Mouse (Mus musculus) CD8-positive naive resting alpha-beta T cell, adult 57 days (primary cell): Measurements from ENCODE around the gene Gm13275. TPM values are rescaled to one million over a fixed set of nuclear protein-coding genes. Genes with fewer than 3 reads are reported as not detected.

Experiments used
- total RNA-seq: library from RNA; stranded (reverse); gene quantifications from one replicate; pipeline ENCODE4 v1.2.4, GENCODE M21; 2023

Gm13275 gene
- total RNA-seq: not detected

DNA sequence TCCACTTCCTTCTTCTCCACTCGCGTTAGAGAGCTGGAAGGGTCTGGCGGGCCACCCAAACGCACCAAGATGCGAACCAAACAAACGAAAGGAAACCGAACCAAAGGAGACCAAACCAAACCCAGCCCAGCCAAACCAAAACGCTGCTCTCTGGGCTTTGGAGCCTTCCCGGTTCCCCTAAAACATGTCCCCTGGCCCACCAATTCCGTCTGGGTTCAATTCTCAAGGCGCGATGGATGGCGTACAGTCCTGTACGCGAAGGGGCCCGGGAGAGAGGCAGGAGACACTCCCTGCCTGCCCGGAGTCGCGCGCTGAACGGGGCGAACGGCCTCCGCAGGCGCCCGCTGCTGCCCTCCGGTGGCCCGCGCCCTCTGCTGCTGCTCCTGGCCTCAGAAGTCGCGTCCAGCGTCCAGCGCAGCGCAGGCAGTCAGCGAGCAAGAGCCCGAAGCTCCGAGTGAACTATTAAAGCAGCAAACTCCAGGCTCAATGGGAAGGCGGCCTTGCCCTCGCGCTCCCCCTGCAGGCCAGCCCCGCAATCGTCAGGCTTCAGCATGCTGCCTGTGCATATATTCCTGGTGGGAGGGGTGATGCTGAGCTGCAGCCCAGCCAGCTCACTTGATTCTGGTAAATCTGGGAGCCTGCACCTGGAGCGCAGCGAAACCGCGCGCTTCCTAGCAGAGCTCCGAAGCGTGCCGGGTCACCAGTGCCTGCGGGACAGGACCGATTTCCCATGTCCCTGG lies at the start of gene Gm13275:
Gm13275 (plus strand) TSS at position 552 of the 740 bp plus-strand sequence.

DNA sequence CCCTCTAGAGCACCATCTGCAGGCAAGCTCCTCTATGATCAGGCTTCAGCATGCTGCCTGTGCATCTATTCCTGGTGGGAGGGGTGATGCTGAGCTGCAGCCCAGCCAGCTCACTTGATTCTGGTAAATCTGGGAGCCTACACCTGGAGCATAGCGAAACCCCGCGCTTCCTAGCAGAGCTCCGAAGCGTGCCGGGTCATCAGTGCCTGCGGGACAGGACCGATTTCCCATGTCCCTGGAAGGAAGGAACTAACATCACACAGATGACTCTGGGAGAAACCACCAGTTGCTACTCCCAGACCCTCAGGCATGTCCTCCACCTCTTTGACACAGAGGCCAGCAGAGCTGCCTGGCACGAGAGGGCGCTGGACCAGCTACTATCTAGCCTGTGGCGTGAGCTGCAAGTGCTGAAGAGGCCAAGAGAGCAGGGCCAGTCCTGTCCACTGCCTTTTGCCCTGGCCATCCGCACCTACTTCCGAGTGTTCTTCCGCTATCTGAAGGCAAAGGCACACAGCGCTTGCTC lies 39.4 kb upstream of the Gm13275 start, which contains the start of gene Gm13271:
Gm13271 (plus strand) TSS at position 51 of the 523 bp plus-strand sequence.

DNA sequence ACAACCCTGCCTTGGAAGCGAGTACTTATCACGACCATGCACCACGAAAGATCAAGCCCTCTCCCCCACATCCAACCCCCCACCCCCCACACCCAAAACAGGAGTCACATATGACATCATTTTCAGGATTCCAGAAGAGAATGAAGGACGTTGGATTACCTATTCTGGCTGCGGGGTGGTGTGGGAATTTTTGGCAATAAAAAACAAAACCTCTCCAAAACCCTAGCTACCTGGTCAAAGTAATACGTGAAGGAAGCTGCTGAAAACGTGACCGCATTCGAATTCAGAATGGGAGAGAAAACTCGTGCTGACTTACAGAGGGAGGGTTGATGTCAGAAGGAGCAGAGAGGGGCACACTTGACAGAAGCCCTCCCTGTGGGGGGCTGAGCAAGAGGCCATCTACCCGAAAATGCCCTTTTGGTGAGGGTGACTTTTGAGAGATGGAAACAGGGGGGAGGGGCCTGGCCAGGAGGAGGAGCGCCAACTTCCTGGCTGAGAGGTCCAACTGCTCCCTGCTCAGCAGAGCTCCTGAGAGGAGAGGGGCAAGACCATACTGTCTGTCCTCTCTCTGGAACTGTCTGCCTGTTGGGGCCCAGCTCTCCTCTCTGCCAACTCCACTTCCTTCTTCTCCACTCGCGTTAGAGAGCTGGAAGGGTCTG lies 34.5 kb upstream of the Gm13275 start, which contains the start of gene Gm13283:
Gm13283 (plus strand) TSS at position 510 of the 659 bp plus-strand sequence.

DNA sequence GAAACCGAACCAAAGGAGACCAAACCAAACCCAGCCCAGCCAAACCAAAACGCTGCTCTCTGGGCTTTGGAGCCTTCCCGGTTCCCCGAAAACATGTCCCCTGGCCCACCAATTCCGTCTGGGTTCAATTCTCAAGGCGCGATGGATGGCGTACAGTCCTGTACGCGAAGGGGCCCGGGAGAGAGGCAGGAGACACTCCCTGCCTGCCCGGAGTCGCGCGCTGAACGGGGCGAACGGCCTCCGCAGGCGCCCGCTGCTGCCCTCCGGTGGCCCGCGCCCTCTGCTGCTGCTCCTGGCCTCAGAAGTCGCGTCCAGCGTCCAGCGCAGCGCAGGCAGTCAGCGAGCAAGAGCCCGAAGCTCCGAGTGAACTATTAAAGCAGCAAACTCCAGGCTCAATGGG lies 20.8 kb upstream of the Gm13275 start, which contains the start of gene Gm13290:
Gm13290 (plus strand) TSS at position 301 of the 400 bp plus-strand sequence.

DNA sequence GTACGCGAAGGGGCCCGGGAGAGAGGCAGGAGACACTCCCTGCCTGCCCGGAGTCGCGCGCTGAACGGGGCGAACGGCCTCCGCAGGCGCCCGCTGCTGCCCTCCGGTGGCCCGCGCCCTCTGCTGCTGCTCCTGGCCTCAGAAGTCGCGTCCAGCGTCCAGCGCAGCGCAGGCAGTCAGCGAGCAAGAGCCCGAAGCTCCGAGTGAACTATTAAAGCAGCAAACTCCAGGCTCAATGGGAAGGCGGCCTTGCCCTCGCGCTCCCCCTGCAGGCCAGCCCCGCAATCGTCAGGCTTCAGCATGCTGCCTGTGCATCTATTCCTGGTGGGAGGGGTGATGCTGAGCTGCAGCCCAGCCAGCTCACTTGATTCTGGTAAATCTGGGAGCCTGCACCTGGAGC lies 17.7 kb upstream of the Gm13275 start, which contains the start of gene Gm13289:
Gm13289 (plus strand) TSS at position 301 of the 400 bp plus-strand sequence.

DNA sequence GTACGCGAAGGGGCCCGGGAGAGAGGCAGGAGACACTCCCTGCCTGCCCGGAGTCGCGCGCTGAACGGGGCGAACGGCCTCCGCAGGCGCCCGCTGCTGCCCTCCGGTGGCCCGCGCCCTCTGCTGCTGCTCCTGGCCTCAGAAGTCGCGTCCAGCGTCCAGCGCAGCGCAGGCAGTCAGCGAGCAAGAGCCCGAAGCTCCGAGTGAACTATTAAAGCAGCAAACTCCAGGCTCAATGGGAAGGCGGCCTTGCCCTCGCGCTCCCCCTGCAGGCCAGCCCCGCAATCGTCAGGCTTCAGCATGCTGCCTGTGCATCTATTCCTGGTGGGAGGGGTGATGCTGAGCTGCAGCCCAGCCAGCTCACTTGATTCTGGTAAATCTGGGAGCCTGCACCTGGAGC lies 14.7 kb upstream of the Gm13275 start, which contains the start of gene Gm13272:
Gm13272 (plus strand) TSS at position 301 of the 400 bp plus-strand sequence.

DNA sequence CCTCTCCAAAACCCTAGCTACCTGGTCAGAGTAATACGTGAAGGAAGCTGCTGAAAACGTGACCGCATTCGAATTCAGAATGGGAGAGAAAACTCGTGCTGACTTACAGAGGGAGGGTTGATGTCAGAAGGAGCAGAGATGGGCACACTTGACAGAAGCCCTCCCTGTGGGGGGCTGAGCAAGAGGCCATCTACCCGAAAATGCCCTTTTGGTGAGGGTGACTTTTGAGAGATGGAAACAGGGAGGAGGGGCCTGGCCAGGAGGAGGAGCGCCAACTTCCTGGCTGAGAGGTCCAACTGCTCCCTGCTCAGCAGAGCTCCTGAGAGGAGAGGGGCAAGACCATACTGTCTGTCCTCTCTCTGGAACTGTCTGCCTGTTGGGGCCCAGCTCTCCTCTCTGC lies 12.5 kb upstream of the Gm13275 start, which contains the start of gene Ifnz:
Ifnz (plus strand) TSS at position 301 of the 400 bp plus-strand sequence.

DNA sequence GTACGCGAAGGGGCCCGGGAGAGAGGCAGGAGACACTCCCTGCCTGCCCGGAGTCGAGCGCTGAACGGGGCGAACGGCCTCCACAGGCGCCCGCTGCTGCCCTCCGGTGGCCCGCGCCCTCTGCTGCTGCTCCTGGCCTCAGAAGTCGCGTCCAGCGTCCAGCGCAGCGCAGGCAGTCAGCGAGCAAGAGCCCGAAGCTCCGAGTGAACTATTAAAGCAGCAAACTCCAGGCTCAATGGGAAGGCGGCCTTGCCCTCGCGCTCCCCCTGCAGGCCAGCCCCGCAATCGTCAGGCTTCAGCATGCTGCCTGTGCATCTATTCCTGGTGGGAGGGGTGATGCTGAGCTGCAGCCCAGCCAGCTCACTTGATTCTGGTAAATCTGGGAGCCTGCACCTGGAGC lies 8.9 kb upstream of the Gm13275 start, which contains the start of gene Gm13276:
Gm13276 (plus strand) TSS at position 301 of the 400 bp plus-strand sequence.

DNA sequence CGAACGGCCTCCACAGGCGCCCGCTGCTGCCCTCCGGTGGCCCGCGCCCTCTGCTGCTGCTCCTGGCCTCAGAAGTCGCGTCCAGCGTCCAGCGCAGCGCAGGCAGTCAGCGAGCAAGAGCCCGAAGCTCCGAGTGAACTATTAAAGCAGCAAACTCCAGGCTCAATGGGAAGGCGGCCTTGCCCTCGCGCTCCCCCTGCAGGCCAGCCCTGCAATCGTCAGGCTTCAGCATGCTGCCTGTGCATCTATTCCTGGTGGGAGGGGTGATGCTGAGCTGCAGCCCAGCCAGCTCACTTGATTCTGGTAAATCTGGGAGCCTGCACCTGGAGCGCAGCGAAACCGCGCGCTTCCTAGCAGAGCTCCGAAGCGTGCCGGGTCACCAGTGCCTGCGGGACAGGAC lies 5.9 kb upstream of the Gm13275 start, which contains the start of gene Gm13277:
Gm13277 (plus strand) TSS at position 231 of the 400 bp plus-strand sequence.

DNA sequence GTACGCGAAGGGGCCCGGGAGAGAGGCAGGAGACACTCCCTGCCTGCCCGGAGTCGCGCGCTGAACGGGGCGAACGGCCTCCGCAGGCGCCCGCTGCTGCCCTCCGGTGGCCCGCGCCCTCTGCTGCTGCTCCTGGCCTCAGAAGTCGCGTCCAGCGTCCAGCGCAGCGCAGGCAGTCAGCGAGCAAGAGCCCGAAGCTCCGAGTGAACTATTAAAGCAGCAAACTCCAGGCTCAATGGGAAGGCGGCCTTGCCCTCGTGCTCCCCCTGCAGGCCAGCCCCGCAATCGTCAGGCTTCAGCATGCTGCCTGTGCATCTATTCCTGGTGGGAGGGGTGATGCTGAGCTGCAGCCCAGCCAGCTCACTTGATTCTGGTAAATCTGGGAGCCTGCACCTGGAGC lies 3.0 kb upstream of the Gm13275 start, which contains the start of gene Gm13278:
Gm13278 (plus strand) TSS at position 301 of the 400 bp plus-strand sequence.

DNA sequence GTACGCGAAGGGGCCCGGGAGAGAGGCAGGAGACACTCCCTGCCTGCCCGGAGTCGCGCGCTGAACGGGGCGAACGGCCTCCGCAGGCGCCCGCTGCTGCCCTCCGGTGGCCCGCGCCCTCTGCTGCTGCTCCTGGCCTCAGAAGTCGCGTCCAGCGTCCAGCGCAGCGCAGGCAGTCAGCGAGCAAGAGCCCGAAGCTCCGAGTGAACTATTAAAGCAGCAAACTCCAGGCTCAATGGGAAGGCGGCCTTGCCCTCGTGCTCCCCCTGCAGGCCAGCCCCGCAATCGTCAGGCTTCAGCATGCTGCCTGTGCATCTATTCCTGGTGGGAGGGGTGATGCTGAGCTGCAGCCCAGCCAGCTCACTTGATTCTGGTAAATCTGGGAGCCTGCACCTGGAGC lies 2.8 kb downstream of the Gm13275 start, which contains the start of gene Gm13279:
Gm13279 (plus strand) TSS at position 301 of the 400 bp plus-strand sequence.

DNA sequence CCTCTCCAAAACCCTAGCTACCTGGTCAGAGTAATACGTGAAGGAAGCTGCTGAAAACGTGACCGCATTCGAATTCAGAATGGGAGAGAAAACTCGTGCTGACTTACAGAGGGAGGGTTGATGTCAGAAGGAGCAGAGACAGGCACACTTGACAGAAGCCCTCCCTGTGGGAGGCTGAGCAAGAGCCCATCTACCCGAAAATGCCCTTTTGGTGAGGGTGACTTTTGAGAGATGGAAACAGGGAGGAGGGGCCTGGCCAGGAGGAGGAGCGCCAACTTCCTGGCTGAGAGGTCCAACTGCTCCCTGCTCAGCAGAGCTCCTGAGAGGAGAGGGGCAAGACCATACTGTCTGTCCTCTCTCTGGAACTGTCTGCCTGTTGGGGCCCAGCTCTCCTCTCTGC lies 5.1 kb downstream of the Gm13275 start, which contains the start of gene Gm13285:
Gm13285 (plus strand) TSS at position 301 of the 400 bp plus-strand sequence.

DNA sequence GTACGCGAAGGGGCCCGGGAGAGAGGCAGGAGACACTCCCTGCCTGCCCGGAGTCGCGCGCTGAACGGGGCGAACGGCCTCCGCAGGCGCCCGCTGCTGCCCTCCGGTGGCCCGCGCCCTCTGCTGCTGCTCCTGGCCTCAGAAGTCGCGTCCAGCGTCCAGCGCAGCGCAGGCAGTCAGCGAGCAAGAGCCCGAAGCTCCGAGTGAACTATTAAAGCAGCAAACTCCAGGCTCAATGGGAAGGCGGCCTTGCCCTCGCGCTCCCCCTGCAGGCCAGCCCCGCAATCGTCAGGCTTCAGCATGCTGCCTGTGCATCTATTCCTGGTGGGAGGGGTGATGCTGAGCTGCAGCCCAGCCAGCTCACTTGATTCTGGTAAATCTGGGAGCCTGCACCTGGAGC lies 8.7 kb downstream of the Gm13275 start, which contains the start of gene Gm13287:
Gm13287 (plus strand) TSS at position 301 of the 400 bp plus-strand sequence.

DNA sequence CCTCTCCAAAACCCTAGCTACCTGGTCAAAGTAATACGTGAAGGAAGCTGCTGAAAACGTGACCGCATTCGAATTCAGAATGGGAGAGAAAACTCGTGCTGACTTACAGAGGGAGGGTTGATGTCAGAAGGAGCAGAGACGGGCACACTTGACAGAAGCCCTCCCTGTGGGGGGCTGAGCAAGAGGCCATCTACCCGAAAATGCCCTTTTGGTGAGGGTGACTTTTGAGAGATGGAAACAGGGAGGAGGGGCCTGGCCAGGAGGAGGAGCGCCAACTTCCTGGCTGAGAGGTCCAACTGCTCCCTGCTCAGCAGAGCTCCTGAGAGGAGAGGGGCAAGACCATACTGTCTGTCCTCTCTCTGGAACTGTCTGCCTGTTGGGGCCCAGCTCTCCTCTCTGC lies 10.9 kb downstream of the Gm13275 start, which contains the start of gene Gm13288:
Gm13288 (plus strand) TSS at position 301 of the 400 bp plus-strand sequence.

DNA sequence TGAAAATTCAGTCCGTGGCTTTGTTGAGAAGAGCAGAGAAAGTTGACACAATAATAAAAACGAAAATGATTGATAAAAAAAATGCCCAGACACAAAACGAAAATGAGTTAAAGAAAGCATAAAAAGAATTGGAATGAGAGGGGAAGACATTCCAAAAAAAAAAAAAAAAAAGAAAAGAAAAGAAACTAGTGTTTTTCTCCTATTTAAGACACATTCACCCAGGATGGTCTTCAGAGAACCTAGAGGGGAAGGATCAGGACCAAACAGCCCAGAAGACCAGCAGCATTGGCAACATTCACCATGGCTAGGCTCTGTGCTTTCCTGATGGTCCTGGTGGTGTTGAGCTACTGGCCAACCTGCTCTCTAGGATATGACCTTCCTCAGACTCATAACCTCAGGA lies 21.6 kb downstream of the Gm13275 start, which contains the start of gene Ifna7:
Ifna7 (plus strand) TSS at position 301 of the 400 bp plus-strand sequence.

DNA sequence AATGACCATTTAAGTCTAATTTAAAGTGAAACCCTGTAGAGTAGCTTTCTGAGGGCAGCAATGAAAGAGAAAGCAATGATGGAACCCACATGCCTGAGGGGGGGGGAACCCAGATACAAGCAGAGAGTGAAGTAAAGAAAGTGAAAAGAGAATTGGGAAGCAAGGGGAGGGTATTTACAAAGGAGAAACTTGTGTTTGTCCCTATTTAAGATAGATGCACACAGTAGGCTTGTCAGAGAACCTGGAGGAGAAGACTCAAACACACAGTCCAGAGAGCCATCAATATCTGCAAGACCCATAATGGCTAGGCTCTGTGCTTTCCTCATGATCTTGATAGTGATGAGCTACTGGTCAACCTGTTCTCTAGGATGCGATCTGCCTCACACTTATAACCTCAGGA lies 25.4 kb downstream of the Gm13275 start, which contains the start of gene Ifna11:
Ifna11 (plus strand) TSS at position 301 of the 400 bp plus-strand sequence.

DNA sequence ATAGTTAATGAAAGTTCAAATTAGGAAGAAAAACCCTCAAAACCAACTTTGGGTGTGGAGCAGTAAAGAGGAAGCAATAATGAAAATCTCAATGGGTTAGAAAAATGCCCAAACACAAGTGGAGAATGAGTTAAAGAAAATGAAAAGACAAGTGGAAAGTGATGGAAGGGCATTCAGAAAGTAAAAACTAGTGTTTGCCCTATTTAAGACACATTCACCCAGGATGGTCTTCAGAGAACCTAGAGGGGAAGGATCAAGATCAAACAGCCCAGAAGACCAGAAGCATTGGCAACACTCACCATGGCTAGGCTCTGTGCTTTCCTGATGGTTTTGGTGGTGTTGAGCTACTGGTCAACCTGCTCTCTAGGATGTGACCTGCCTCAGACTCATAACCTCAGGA lies 32.8 kb downstream of the Gm13275 start, which contains the start of gene Ifna6:
Ifna6 (plus strand) TSS at position 301 of the 400 bp plus-strand sequence.

DNA sequence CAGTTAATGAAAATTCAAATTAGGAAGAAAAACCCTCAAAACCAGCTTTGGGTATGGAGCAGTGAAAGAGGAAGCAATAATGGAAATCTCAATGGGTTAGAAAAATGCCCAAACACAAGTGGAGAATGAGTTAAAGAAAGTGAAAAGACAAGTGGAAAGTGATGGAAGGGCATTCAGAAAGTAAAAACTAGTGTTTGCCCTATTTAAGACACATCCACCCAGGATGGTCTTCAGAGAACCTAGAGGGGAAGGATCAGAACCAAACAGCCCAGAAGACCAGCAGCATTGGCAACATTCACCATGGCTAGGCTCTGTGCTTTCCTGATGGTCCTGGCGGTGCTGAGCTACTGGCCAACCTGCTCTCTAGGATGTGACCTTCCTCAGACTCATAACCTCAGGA lies 40.9 kb downstream of the Gm13275 start, which contains the start of gene Ifna5:
Ifna5 (plus strand) TSS at position 301 of the 400 bp plus-strand sequence.

DNA sequence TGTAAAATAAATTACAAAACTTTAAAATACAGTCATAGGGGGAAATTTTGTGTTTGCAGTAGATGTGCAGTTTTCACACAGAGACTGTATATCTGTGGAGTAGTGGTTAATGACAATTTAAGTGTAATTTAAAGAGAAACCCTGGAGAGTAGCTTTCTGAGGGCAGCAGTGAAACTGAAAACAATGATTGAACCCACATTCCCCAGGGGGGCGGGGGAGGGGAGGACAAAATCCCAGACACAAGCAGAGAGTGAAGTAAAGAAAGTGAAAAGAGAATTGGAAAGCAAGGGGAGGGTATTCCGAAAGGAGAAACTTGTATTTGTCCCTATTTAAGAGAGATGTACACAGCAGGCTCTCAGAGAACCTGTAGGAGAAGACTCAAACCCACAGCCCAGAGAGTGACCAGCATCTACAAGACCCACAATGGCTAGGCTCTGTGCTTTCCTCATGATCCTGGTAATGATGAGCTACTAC lies 47.2 kb downstream of the Gm13275 start, which contains the start of gene Ifna4:
Ifna4 (plus strand) TSS at position 424 of the 474 bp plus-strand sequence.

